Mouse (Mus musculus): ENCODE data around the gene Rtn2.

Rtn2 gene

DNA sequence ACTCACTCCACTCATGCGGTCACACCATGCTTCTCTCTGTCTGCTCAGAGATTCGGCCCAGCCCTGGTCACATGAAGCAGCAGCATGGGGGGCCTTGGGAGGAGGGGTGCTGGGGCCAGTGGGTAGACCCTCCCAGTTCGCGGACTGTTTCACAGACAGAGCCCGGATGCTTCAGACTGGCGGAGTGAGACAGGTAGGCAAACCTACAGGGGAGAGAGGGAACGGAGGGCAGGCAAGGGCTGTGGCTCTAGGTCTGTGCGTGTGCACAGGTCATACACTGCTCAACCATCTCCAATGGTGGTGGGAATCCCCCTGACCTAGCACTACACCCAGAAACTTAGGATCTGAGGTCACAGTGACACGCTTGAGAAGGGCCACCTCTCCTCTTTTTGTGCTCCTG, 37.0 kb downstream of the Rtn2 start:
- no peak for DNase-seq (ENCODE audit: low read depth)

DNA sequence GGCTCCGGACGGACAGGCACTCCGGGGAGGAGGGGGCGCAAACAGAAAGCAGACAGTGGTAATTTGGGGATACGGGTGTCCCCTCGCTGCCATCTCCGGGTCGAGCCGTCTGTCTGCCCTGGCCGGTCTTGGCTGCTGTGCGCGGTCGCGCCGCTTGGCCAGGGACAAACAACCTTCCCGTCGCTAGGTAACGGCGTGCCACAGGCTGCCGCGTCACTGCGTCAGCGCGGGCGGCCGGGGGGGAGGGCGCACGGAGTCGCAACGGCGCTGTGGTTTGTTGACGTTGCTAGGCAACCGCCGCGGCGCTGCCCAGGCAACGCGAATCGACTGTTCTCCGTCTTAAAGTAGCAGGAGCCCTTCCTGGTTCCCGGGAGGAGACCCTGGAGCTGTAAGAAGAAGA, 37.5 kb downstream of the Rtn2 start:
- peak; percentile 93 for DNase-seq (ENCODE audit: low read depth)

DNA sequence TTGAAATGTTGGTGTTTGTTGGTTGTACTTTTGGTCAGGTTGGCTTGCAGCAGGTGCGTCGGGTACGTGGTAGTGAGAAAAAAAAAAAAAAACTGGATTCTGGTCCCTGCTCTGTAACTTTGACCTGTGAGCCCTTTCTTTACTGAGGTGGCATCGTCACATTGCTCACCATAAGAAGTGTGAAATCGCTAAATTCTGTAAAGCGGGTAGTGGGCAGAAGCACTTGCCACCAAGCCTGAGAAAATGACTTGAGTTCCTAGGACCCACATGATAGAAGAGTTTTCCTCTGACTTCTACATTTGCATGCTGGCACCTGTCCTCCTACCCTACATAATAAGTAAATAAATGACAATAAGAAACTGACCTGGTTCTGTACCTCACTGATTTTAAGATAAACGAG, 38.2 kb downstream of the Rtn2 start:
- no peak for DNase-seq (ENCODE audit: low read depth)

DNA sequence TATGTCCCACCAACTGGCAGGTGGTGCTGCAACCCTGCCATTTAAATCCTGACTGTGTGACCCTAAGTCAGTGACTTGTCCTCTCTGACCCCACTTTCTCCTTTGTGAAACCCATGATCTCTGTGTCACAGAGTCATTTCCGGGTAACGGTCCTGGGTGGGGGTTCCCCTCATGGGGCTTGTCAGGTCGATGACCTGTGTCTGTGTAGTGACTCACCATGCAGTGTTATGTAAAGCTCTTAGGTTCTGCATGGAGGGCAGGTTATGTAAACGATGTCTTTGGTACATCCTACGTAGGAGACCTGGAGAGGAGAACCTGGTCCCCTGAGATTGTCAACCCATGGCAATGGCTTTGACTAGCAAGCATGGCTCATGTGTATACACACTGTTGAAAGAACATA, 39.0 kb downstream of the Rtn2 start:
- peak; percentile 62 for DNase-seq (ENCODE audit: low read depth)

DNA sequence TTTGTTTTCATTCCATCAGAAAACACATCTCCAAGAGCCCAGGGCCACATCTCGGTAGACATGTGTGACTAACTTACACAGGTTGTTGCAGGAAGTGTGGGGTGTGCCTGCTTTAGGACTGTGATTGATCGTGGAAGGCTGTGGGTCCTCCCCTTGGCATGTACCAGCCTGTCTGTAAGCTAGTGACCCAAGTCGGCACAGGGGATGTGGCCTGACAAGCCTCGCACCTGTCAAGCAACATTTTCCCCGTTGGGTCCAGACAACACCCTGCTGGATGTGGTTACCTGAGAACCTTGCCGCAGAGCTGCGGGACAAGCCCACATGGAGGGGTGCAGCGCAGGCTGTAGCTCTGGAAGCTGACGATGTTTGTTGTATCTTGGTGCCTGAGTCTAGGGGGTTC, 40.1 kb downstream of the Rtn2 start:
- DNase-seq (ENCODE audit: low read depth), result no peak

DNA sequence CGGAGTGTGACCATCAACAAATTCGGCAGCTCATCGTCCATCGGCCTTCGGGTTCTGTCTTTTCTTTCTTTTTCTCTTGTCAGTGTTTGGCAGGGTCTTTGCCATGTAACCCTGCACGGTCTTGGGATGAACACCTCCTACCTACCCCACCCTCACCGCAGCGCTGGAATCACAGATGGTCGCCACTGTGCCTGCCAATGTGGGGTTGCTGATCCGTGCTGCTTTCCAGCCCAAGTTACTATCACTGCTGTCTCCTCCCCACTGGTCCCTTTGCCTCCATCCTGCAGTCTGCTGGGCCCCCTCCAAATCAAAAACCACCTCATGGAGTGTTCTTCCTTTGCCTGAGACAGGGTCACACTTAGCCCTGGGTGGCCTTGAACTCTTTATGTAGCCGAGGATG, 41.8 kb downstream of the Rtn2 start:
- no peak for DNase-seq (ENCODE audit: low read depth)

DNA sequence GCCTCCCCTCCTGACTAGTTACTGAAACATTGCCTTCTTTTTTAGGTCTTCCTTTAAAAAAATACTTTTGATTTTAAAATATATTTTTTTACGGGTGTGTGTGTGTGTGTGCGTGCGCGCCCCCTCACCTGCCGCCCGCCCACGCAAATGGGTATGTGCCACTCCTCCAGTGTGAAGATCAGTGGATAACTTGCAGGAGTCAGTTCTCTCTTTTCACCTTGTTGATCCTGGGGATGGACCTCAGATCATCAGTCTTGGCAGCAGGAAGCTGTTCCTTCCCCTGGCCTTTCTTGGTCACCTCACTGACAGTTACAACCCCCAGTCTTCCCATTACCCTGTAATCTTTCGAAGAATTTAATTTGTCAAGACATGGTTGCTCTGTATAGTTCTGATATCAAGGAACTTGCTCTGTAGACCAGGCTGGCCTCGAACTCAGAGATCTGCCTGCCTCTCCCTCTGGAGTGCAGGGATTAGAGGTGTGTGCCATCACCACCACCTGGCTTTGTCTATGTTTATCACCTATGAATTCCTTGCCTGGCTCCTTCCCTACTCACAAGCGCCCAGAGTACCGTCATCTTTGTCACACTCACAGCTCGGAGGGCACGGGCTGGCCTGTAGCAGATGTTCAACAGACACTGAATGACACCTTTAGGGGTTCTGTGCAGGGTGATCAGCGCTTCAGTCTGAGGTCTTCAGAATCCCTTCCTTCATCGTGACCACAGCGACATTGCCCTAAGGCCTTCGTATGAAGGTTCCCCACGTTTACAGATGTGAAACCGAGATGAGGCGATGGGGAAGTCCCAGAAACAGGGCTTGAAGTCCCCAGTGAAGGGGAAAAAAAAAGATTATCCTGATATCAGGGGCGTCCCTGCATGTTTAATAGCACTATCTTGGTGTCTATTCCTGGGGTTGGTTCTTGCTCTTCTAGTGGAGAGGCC, 43.1 kb downstream of the Rtn2 start:
- DNase-seq (ENCODE audit: low read depth), result no peak

DNA sequence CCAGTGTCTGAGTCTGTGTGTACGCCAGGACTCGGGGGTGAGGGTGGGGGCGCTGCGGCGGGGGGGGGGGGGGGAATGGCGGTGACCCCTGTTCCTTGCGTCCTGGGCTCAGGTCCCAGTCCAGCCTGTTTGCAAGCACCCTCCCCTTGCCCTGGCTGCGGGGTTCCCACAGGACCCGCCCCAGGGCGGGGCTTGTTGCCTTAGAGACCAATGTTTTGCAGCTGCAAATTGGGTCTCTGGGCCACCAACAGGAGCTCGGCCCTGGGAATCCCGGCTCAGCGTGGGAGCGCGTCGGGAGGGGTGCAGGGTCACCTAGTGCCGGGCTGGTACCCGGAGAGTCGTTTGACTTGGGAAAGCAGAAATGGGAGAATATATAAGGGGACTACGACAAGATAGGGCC, 43.9 kb downstream of the Rtn2 start:
- DNase-seq (ENCODE audit: low read depth), result peak; percentile 59

DNA sequence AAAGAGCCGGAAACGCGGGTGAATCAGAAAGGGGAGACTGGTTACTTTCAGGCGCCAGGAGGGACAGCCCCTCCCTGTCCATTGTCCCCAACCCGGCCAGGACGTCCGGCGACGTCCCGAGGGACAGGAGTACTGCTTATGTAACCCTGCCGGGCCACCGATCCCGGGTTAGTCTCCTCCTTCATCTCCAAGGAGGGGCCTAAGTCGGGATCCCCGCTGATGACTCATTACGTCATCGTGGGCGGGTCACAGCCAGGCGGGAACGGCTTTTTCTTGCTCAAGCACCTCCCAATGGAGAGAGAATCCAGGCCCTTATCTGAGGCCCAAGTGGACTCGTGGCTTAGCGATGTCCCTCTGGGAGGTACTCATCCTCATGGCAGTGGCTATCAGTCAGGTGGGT, 44.7 kb downstream of the Rtn2 start:
- peak; percentile 88 for DNase-seq (ENCODE audit: low read depth)

DNA sequence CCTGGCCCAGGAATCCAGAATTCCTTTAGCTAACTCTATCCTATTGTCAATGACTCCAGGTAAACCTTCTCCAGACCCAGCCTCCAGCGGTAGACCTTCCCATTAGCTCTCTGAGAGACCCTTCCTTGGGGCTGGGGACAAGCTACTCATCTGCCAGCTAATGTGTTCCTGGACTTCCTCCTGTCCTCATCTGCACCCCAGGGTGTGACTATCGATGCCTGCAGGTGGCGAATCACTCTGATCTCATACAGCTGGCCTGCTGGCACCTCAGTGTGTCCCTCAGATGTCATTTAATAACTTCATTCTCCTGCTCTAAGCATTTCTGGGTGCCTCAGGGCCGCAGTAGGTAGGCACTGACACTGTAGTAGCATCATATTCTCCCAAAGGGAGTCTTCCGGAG, 45.4 kb downstream of the Rtn2 start:
- no peak for DNase-seq (ENCODE audit: low read depth)

DNA sequence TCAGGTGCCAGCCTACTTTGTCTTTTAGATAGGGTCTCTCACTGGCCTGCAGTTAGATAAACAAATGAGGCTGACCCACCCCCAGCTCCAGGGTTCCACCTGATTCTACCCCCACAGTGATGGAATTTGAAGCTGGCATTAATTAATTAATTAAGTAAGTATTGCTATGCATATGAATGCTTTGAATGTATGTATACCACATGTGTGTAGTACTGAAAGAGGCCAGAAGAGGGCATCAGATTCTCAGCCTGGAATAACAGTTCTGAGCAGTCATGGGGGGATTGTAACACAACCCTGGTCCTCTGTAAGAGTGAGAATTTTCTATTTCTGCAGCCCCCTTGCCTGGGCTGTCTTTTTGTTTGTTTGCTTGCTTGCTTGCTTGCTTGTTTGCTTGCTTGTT, 46.0 kb downstream of the Rtn2 start:
- peak; percentile 52 for DNase-seq (ENCODE audit: low read depth)

DNA sequence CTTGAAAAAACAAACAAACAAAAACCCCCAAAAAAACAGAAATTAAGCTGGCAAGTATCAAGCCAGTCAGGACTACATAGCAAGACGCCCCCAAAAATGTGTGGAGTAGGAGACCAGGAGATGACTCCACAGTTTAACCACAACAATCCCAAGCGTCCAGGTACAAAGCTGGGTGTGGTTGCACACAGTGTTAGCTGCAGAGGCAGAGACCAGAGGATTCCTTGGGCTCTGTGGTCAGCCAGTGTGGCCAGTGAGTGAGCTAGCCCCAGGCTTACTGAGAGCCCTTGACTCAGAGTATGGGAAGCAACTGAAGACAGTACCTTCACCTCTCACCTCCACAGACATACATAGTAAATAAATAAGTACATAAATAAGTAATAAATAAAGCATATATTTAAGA, 49.5 kb downstream of the Rtn2 start:
- peak; percentile 37 for DNase-seq (ENCODE audit: low read depth)

DNA sequence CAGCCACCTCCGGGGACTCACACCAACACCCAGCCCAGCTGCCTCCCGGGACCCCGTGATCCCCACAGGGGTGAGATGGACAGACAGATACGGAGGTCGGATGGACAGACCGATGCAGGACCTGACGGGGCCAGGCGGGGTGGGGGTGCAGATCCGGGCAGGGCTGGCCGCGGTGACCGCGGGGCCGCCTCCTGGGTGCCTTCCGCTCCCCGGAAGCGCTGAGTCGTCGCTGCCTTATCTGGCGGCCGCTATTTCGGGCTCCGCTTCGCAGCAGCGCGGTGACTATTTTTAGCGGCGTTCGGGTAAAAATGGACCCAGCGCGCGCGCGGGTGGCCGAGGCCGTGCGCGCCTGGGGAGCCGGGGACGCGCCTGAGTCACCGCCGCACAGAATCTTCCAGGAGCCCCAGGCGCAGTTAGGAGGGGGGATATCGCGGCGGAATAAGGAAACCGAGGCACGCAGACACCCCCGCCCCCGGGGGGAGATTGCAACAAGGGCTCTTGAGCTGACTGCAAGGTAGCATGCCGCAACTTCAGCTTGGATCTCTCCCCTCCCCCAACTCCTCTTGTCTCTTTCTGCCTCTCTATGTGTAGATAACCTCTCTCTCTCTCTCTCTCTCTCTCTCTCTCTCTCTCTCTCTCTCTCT, 50.4 kb downstream of the Rtn2 start:
- peak; percentile 65 for DNase-seq (ENCODE audit: low read depth)

DNA sequence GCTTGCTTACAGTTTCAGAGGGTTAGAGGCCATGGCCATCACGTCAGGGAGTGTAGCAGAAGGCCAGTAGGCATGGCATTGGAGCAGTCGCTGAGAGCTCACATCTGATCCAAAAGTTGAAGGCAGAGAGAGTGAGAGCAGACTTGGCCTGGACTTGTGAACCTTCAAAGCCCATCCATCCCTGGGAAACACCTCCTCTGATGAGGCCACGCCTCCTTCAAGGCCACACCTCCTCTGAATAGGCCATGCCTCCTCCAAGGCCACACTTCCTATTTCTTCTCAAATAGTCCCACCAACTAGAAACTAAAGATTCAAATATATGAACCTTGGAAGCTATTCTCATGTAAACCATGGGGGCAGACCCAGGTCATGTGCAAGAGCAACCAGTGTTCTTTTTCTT, 53.2 kb downstream of the Rtn2 start:
- peak; percentile 77 for DNase-seq (ENCODE audit: low read depth)

DNA sequence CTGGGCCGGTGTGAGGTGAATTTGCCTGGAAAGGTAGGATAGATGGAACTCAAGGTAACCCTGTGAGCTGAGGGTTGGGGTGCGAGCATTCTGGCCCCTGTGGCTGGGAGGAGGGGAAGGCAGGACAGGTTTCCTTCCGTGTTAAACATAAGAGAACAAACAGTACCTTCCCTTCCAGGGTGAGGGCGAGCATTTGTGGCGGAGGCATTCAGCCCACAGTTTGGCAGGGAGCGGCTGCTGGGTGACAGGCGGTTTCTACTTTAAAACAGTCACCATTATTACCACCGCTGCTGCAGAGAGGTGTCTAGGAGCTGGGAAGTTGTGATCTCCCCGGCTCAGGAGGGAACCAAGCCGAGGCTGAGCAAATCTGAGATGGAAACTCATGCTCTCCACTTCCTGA, 54.7 kb downstream of the Rtn2 start:
- no peak for DNase-seq (ENCODE audit: low read depth)

DNA sequence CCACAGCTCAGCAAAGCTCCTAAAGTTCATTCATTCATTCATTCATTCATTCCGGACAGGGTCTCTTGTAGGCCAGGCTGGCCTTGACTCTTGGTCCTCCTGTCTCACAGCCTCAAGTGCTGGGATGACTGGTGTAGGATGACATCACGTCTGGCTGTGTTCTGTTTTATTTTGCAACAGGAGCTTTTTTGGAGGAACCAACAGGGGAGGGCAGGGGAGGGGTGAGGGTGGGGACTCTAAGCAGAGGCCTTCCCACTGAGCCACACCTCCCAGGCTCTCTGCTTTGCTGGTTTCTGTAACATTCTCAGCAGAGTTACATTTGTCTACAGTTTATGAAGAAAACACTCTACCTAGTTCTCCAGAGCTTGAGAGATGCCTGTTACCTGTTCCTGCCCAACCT, 55.6 kb downstream of the Rtn2 start:
- DNase-seq (ENCODE audit: low read depth), result peak; percentile 78

DNA sequence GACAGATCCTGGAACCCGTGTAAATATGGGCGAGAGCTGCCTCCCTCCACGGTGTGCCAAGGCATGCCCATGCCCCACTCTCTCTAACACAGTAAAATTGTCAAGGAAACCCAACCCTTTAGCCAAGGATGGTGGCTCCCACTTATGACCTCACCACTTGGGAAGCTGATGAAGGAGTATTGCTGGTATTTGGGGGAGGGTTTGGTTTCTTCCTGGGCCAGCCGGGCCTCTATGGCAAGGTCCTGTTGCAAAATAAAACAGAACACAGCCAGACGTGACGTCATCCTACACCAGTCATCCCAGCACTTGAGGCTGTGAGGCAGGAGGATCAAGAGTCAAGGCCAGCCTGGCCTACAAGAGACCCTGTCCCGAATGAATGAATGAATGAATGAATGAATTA, 56.2 kb downstream of the Rtn2 start:
- DNase-seq (ENCODE audit: low read depth), result peak; percentile 44

DNA sequence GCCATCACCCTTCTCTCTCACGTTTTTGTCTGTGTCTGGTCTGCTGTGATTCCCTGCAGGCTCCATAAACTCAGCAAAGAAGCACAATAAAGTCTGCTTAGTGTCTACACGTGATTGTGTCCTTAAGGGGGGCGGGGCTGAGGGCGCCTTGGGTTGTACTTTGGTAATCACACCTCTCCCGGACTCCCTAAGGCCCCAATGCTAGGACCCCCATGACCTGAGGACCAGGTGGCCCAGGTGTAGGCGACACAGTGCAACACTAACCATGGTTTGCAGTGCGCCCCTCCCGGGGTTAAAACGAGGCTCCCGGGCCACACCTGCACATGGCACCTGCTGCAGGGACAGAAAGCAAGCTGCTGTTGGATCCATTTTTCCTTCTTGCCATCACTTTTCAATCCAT, 58.8 kb downstream of the Rtn2 start:
- DNase-seq (ENCODE audit: low read depth), result no peak

DNA sequence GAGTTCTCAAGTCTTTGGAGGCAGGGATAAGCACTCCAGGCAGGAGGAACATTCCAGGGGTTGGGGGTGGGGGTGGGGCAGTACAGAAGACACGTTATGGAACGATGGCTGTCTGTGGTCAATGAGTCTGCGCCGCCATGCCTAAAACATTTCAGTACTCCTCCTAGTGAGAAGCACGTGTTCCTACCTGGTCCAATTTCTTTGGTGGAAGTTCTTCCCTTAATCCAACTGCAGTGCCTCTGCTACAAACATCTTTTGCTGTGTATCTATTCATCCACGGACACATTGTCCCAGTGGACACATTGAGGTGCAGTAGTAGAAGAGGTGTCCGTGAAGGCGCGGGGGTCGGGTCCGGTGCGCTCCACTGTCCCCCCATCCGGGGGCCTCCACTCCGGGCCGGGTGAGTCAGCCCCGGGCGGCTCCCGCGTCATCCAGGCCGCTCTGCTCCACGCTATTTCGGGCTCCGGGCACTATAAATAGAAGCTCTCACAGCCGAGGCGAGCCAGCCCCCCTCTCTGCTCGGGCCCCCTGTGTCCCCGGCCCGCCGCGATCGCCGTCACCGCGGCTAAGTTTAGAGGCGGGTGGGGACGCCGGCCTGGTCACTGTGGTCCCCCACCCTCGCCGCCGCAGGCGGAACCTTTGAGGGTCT, 59.5 kb downstream of the Rtn2 start:
- no peak for DNase-seq (ENCODE audit: low read depth)

DNA sequence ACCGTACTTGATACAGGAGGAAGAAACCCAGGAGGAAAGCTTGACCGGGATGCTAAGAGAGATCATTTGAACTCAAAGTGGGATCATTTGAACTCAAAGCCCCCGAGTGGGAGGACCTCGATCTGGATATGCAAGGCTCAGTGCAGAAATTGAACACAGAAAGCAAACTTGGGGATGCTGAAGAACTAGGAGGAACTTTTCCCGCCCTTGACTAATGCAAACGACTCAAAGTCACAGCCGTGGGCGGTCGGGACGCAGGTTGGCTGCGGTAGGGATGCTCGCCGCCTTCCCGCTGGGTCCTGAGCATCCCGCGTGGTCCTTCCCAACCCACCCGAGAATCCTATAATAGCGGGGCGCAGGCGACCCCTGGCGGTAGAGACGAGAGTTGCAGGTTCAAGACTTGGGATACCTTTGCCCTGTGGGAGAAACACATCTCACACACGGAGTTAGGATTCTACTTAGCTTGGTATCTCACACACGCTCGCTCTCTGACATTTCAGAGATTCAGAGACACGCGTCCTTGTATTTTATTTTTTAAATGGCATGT, 60.1 kb downstream of the Rtn2 start:
- DNase-seq (ENCODE audit: low read depth), result peak; percentile 76

DNA sequence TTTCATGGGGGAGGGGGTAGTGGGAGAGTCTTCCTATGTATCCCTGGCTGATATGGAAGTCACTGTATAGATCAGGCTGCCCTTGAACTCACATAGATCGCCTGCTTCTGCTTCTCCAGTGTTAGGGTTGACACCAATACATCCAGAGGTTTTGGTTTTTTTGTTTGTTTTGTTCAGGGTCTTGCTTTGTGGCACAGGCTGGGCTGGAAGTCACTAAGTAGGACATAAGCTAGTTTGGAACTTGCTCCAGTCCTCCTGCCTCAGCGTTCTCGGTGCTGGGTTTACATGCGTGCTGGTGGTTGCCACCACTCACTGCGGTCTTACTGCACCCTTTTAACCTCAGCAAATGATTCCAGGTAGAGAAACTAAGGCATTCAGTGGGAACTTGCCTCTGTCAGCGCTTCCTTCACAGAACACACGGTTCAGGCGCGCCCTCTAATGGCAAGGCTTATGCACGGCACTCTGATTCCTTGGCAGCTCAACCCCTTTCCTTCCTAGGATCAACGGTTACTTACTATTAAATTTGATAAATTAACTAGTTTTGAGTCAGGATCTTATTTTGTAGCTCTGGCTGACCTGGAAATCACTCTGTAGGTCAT, 60.9 kb downstream of the Rtn2 start:
- DNase-seq (ENCODE audit: low read depth), result peak; percentile 85

DNA sequence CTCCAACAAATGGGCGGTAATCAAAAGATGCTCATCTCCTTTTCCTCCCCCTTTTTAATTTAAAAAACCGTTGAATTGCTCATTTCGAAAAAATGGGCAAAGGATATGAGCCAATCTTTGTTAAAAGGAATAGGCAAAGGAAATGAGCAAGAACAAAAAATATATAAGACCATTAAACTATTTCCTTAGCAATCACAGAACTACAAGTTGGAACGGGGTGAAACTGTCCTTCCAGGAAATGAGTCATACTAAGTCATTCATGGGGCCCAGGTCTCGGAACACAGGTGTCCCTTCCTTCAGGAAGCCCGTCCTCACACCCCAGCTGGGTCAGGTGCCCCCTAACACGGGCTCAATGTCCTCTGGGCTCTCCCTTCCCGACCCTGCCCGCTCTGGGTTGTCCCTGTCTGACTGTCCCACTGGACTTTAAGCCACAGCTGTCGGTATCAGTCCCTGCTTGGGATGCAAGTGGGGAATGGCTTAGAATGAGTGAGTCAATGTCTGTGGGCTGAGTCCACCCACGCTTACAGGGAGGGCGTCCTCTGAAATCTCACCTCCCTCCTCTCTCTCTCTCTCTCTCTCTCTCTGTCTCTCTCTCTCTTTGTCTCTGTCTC, 61.9 kb downstream of the Rtn2 start, which contains the start of gene Ercc1:
Gene Ercc1 (plus strand): TSS at position 542 of the 611 bp plus-strand sequence.
- DNase-seq (ENCODE audit: low read depth), result peak; percentile 67
